Mouse (Mus musculus): Measurements from ENCODE around the gene Tmem26.

Gene Tmem26

GRCm38 (mm10) chr10:68759789-68760188 lies 36.3 kb downstream of the Tmem26 start:
- DNase-seq = no peak

GRCm38 (mm10) chr10:68781067-68781868 lies 57.8 kb downstream of the Tmem26 start:
- DNase-seq = no peak

GRCm38 (mm10) chr10:68782724-68783123 lies 59.3 kb downstream of the Tmem26 start:
- DNase-seq = no peak

GRCm38 (mm10) chr10:68783856-68784255 lies 60.4 kb downstream of the Tmem26 start:
- no peak for DNase-seq

GRCm38 (mm10) chr10:68784463-68784862 lies 61.0 kb downstream of the Tmem26 start:
- DNase-seq = no peak

- peak; percentile 48 to 69 for DNase-seq
Observed at GRCm38 (mm10) chr10:68795466-68795865, 72.0 kb downstream of the Tmem26 start.

- DNase-seq = peak; percentile 15 to 36
Observed at GRCm38 (mm10) chr10:68799883-68800282, 76.4 kb downstream of the Tmem26 start.

GRCm38 (mm10) chr10:68800339-68800738 lies 76.9 kb downstream of the Tmem26 start:
- no peak for DNase-seq

- no peak for DNase-seq
Observed at GRCm38 (mm10) chr10:68806328-68806727, 82.9 kb downstream of the Tmem26 start.

- peak in 1 of 2 experiments; percentile 6 for DNase-seq
Observed at GRCm38 (mm10) chr10:68810958-68811357, 87.5 kb downstream of the Tmem26 start.

GRCm38 (mm10) chr10:68812699-68813098 lies 89.3 kb downstream of the Tmem26 start:
- DNase-seq = no peak

- DNase-seq = no peak
Observed at GRCm38 (mm10) chr10:68817281-68817680, 93.8 kb downstream of the Tmem26 start.

GRCm38 (mm10) chr10:68818065-68818759 lies 94.8 kb downstream of the Tmem26 start:
- no peak for DNase-seq

GRCm38 (mm10) chr10:68824519-68824918 lies 101.1 kb downstream of the Tmem26 start:
- no peak for DNase-seq

Measured in kidney, postnatal 4 days (tissue).